Mouse (Mus musculus) lung, embryonic 15.5 days (tissue): ENCODE data around the gene Calr. TPM values are rescaled to one million over a fixed set of nuclear protein-coding genes. Genes with fewer than 3 reads are reported as not detected.

Experiments used
- ATAC-seq: fragments of 200-750 bp; cut with Nextera tagmentation; 2 replicates; pipeline ENCODE4 v1.8.0; 2017; ENCODE audit warnings: moderate number of reproducible peaks, borderline replicate concordance; ENCODE audit not compliant: low FRiP score, low TSS enrichment; ENCODE audit errors: extremely low read depth
- H3K27ac ChIP-seq: fragments of 300-500 bp; sonication (generic); 2 replicates; pipeline ENCODE4 v1.5.1; 2015; ENCODE audit warnings: moderate library complexity, mild to moderate bottlenecking, inconsistent platforms
- H3K27me3 ChIP-seq: fragments of 300-500 bp; sonication (generic); 2 replicates; pipeline ENCODE4 v1.6.1; 2015; ENCODE audit warnings: inconsistent platforms
- H3K36me3 ChIP-seq: fragments of 300-500 bp; sonication (generic); 2 replicates; pipeline ENCODE4 v1.6.1; 2015; ENCODE audit warnings: inconsistent platforms
- H3K4me1 ChIP-seq: fragments of 300-500 bp; sonication (generic); 2 replicates; pipeline ENCODE4 v1.6.1; 2015; ENCODE audit warnings: inconsistent platforms
- H3K4me2 ChIP-seq: fragments of 300-500 bp; sonication (generic); 2 replicates; pipeline ENCODE4 v1.6.1; 2015; ENCODE audit warnings: inconsistent platforms, mild to moderate bottlenecking, moderate library complexity
- H3K4me3 ChIP-seq: fragments of 300-500 bp; sonication (generic); 2 replicates; pipeline ENCODE4 v1.5.1; 2015; ENCODE audit warnings: mild to moderate bottlenecking, inconsistent platforms
- H3K9ac ChIP-seq: fragments of 300-500 bp; sonication (generic); 2 replicates; pipeline ENCODE4 v1.6.1; 2015; ENCODE audit warnings: inconsistent platforms
- H3K9me3 ChIP-seq: fragments of 300-500 bp; sonication (generic); 2 replicates; pipeline ENCODE4 v1.6.1; 2016; ENCODE audit warnings: inconsistent platforms
- WGBS: fragments of 180-500 bp; shearing (Covaris S2); methylation state at CpG from one replicate; pipeline ENCODE4 v1.1.7; 2015; 5-methylcytosine and 5-hydroxymethylcytosine counted together
- polyA plus RNA-seq: library from polyadenylated mRNA; unstranded; fragments of >200 nt; fragmentation: Nextera tagmentation; extraction: Ambion mirVana; gene quantifications from 2 replicates; pipeline ENCODE4 v1.2.1, GENCODE M21; 2015

Gene Calr
- polyA plus RNA-seq, 1 experiment from 2014 or later = 1,080 TPM

DNA sequence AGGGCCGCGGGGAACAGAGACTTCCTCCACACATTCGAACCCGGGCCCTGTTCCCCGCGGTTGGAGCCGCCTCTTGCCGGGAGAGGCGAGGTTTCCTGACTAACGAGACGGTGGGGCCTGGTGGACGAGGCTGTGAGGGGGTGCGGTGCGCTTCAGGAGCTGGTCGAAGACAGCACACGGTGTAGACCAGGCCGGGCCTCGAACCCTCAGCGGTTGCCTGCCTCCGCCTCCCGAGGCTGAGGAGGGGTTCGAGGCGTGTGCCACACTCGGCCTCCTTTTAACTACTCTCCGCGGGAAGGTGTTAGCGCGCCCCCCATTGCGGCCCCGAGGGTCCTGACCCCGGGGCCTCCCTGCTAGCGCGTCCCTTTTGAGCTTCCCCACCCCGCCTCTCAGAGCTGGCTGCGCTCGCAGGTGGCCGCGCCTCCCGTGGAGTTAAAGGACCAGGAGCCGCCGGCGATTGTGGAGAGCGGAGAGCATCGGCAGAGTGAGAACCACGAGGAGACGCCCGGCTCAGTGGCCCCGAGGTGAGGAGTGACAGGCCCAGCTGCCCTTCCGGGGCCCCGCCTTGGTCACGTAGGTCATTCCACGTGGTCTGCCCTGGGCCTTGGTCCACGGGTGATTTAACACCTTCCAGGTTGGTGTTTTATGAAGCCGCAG lies 25.7 kb upstream of the Calr start:
- Histone ChIP-seq H3K9ac (peak overlapping the region; percentile 58), H3K36me3 (peaks cover 20% of the 10 kb centered on the region)
- WGBS = 1% methylated on average over 53 of the region's 54 CpGs

DNA sequence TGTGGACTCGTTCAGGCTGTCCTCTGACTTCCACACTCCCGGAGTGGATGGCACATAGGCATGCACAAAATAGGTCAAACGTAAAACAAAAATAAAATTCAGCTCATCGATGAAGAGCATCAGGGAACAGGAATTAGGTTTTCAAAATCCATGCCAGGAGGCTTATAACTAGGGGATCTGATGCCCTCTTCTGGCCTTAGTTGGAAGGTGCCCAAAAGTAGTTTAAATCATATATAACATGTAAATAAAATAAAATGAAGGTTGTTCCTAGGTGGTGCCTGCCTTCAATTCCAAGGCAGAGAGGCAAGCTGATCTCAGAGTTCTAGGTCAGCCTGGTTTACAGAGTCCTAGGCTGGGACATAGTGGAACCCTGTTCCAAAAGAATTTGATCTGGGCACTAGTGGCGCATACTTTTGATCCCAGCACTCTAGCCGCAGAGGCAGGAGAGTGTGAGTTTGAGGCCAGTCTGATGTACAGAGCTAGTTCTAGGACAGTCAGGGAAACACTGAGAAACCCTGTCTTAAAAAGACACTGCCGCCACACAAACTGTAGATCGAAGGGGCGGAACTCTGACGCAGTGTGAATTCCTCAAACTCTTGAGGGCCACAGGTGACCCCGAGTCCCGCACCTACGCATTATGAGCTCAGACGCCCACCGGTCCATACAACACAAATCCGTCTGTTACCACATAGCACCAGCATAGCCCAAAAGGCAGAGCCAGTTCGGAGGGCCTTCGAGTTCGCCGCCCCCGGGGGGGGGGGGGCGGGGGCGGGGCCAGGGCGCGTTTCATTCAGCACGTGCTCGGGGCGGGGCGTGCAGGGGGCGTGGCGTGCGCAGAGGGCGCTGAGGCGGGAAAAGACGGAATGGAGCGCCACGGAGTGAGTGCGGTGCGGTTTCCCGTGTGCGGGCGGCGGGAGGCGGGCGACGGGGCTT lies 24.9 kb upstream of the Calr start, which contains the start of gene Syce2:
Gene Syce2, plus strand, starts transcription at position 736 of the 933 bp plus-strand sequence.
- WGBS = 11% methylated on average over 45 of the region's 46 CpGs
- Histone ChIP-seq H3K9me3 (no peaks in the 10 kb centered on the region), H3K4me2 (peak within 1 kb of the TSS; percentile 100), H3K27me3 (no peaks in the 10 kb centered on the region), H3K4me1 (peaks cover 20% of the 10 kb centered on the region), H3K9ac (peak within 1 kb of the TSS; percentile 58), H3K36me3 (peaks cover 27% of the 10 kb centered on the region), H3K27ac (0 out of 2 replicates have a peak within 1 kb of the TSS, but pooled peaks have one; percentile 30), H3K4me3 (peak within 1 kb of the TSS; percentile 54)
- peak; percentile 66 for ATAC-seq

More for the DNA sequence above, 25.7 kb upstream of the Calr start:
- Histone ChIP-seq H3K27me3 (no peaks in the 10 kb centered on the region), H3K4me2 (peak overlapping the region; percentile 100), H3K4me1 (peaks cover 20% of the 10 kb centered on the region), H3K9me3 (no peaks in the 10 kb centered on the region), H3K27ac (0 out of 2 replicates have a peak overlapping the region, but pooled peaks have one; percentile 30), H3K4me3 (peak overlapping the region; percentile 54)
- ATAC-seq = peak; percentile 66; the same call in 1 of the 2 replicates

DNA sequence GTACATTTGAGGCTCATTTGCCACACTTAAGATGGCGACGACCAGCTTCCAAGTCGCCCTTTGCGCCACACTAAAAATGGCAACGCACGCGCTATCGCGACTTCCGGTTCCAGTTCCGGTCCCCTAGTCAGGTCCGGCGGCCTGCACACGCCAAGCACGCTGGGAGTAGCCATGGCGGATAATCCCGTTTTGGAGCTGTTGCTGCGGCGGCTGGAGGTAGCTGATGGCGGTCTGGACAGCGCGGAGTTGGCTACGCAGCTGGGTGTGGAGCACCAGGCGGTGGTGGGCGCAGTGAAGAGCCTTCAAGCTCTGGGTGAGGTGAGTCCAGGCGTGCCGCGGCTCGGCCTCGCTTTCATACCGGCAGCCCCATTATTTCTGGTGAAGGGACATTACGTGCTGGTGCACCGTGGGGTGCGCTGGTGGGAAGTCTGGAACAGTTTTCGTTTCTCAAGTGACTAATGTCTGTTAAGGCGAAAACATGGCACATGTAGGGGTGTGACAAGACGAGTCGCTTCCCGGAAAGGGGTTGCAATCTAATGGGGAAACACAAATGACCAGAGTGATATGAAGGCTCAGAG lies 10.2 kb upstream of the Calr start, which contains the start of gene Farsa:
Gene Farsa, plus strand, starts transcription at position 126 of the 578 bp plus-strand sequence.
- ATAC-seq = peak; percentile 91
- Histone ChIP-seq H3K9ac (peak within 1 kb of the TSS; percentile 93), H3K9me3 (no peaks in the 10 kb centered on the region), H3K27ac (peak within 1 kb of the TSS; percentile 68; the same call in 1 of the 2 replicates), H3K4me3 (peak within 1 kb of the TSS; percentile 91), H3K27me3 (no peaks in the 10 kb centered on the region), H3K36me3 (peaks cover 25% of the 10 kb centered on the region), H3K4me2 (peak within 1 kb of the TSS; percentile 75), H3K4me1 (peaks cover 12% of the 10 kb centered on the region)
- under 1% methylated on average over 39 of the region's 39 CpGs for WGBS

DNA sequence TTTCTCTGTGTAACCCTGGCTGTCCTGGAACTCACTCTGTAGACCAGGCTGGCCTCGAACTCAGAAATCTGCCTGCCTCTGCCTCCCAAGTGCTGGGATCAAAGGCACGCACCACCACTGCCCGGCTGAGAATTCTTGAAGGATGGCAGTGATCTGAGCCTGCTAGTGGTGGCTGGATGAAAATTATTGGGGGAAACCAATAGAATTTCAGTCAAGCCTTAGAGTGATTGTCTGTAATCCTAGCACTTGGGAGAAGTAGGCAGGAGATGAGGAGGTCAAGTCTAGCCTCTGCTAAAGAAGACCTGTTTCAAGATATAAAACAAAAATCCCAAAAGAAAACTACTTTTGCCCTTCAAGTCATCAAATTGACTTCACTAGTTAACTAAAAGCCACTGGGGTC lies 9.7 kb upstream of the Calr start:
- H3K4me3 ChIP-seq = peak overlapping the region; percentile 91
- 91% methylated on average over 3 of the region's 3 CpGs for WGBS
- H3K4me1 ChIP-seq = peaks cover 12% of the 10 kb centered on the region
- H3K9me3 ChIP-seq = no peaks in the 10 kb centered on the region
- no peak overlapping the region for H3K9ac ChIP-seq
- ATAC-seq = no peak
- H3K4me2 ChIP-seq = no peak overlapping the region
- no peak overlapping the region for H3K27ac ChIP-seq
- peaks cover 20% of the 10 kb centered on the region for H3K36me3 ChIP-seq
- H3K27me3 ChIP-seq = no peaks in the 10 kb centered on the region

DNA sequence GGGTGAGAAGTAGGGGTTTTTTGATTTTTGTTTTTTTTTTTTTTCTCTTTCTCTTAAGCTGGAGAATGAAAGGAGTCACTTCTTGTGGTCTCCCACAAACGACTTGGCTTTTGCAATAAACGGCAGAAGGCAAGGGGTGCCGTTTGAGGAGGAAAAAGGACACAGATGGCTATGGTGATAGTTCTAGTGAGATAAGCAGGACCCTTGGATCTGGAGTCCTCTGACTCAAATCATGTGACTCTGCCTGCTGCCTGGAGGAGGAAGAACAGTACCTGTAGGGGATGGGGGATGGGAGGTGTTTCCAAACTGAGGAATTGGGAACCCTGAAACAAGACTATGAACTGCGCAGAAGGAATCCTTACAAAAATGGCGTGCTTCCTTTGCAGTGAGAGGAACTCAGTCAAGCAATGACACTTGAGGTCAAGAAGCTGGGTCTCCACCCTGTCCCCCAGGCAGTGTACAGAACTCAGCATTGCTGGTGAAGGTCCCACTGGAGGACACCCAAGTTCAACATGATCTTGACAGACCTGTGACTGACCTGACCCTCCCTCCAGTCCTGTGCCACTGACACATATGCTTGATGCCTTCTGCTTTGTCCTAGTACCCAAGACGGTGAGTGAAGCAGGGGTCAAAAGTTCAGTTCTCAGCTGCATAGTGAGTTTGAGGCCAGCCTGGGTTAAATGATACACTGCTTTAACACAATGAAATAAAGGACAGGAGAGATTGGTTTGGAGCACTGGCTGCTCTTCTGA lies 1.1 kb upstream of the Calr start:
- peaks cover 25% of the 10 kb centered on the region for H3K36me3 ChIP-seq
- H3K9me3 ChIP-seq = no peaks in the 10 kb centered on the region
- no peaks in the 10 kb centered on the region for H3K27me3 ChIP-seq
- peaks cover 30% of the 10 kb centered on the region for H3K4me1 ChIP-seq
- H3K4me2 ChIP-seq = peak overlapping the region; percentile 66
- ATAC-seq = no peak
- peak overlapping the region; percentile 64 for H3K9ac ChIP-seq
- 37% methylated on average over 6 of the region's 6 CpGs for WGBS
- peak overlapping the region; percentile 82 for H3K27ac ChIP-seq
- H3K4me3 ChIP-seq = peak overlapping the region; percentile 82

DNA sequence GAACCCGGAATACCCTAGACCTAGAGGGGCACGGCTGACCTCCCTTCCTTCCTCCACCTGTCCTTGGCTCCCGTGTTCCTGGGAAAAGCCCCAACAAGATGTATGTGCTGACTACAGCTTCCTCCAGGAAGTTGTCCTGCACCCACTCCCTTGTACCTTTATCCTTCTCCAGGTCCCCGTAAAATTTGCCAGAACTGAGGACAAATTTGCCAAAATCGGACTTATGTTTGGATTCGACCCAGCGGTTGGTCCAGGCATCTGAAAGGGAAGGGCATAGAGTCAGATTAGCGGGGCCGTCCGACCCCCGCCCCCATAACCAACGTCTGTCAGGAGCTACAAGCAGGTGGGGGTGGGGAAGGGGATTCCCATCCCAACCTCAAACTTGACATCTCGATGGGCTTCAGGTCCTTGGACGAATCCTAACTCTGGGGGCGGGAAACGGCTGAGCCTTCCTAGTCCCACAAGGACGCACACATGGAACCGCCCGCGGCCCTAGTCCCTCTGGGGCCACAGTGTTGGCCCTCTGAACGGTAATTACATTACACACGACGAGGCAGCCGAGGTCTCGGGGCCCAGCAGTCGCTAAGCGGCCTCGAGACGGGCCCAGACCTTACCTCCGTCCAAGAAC lies 526 bp downstream of the Calr start:
- under 1% methylated on average over 30 of the region's 30 CpGs for WGBS
- peak overlapping the region; percentile 82 for H3K4me3 ChIP-seq
- peaks cover 30% of the 10 kb centered on the region for H3K4me1 ChIP-seq
- peak overlapping the region; percentile 66 for H3K4me2 ChIP-seq
- H3K27me3 ChIP-seq = no peaks in the 10 kb centered on the region
- peak overlapping the region; percentile 77 for H3K27ac ChIP-seq
- peaks cover 42% of the 10 kb centered on the region for H3K36me3 ChIP-seq
- ATAC-seq = peak; percentile 19; the same call in 1 of the 2 replicates
- H3K9ac ChIP-seq = peak overlapping the region; percentile 90
- H3K9me3 ChIP-seq = no peaks in the 10 kb centered on the region

DNA sequence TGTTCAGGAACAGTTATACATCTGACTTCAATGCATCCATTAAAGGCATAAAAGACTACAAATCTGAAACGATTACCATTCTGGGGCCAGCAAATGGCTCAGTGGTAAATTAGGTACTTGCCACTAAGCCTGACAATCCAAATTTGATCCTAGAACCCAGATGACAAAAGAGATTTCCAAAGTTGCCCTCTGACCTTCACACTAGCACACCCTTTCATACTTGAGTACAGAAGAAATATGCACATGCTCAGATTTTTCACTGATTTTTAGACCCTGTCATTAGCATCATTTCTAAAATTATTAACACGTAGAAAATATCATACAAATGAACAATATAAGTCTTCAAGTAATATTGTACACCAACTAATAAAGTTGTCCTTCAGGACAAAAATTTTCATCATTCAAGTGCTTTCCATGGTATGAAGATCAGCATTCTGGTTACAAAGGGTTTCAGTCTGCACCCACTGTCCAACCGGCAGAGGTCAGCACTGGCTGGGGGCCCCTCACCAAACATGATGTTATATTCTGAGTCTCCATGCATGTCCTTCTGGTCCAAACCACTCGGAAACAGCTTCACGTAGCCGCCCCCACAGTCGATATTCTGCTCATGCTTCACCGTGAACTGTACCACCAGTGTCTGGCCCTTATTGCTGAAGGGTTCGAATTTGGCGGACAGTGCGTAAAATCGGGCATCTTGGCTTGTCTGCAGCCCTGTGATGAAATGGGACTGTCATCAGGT lies 1.2 kb downstream of the Calr start:
- Histone ChIP-seq H3K36me3 (peaks cover 44% of the 10 kb centered on the region), H3K4me2 (peak overlapping the region; percentile 66), H3K27ac (peak overlapping the region; percentile 77; the same call in 1 of the 2 replicates), H3K4me3 (peak overlapping the region; percentile 82), H3K4me1 (peaks cover 30% of the 10 kb centered on the region), H3K9ac (peak overlapping the region; percentile 90), H3K27me3 (no peaks in the 10 kb centered on the region), H3K9me3 (no peaks in the 10 kb centered on the region)
- no peak for ATAC-seq
- WGBS = 8% methylated on average over 12 of the region's 12 CpGs

DNA sequence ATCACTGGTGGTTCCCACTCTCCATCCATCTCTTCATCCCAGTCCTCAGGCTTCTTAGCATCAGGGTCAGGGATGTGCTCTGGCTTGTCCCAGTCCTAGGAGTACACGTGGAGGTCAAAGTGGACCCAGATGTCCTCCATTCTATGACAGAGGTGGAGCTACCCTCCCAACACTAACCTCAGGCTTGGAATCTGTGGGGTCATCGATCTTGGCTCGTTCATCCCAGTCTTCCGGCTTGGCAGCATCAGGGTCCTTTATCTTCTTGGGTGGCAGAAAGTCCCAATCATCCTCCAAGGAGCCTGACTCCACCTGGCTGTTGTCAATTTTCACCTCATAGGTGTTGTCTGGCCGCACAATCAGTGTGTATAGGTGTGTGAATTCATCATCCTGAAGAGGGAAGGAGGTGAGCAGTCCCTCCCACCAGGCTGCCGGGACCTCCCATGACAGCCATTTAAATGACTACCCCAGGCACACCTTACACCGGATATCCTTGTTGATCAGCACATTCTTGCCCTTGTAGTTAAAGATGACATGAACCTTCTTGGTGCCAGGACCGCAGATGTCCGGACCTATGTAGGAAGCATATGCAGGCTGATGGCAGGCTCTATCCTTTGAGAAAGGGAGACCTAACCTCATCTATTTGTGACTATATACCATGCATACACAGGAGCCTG lies 2.2 kb downstream of the Calr start:
- Histone ChIP-seq H3K27me3 (no peaks in the 10 kb centered on the region), H3K36me3 (peaks cover 44% of the 10 kb centered on the region), H3K9me3 (no peaks in the 10 kb centered on the region), H3K4me1 (peaks cover 33% of the 10 kb centered on the region), H3K4me2 (peak overlapping the region; percentile 66), H3K4me3 (peak overlapping the region; percentile 82), H3K27ac (no peak overlapping the region), H3K9ac (peak overlapping the region; percentile 90)
- no peak for ATAC-seq
- 68% methylated on average over 9 of the region's 9 CpGs for WGBS

DNA sequence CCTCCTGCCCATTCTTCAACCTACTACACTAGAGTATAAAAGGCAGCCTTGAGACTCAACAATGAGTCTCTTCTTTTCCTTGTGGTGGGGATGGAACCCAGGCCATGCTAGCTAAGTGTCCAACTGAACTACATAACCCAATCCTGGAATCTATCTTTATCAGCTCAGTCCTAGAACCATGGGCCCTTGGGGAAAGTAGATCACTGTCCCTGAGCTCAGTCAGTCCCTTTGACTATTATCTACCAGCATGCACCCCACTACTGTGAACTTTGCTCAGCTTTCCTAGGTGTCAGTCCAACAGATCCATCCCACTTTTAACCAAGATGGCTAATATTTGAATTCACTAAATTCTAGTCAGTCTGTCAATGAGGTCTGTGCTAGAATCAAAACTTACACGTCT lies 5.2 kb downstream of the Calr start:
- Histone ChIP-seq H3K9ac (no peak overlapping the region), H3K4me2 (no peak overlapping the region), H3K4me1 (peaks cover 39% of the 10 kb centered on the region), H3K9me3 (no peaks in the 10 kb centered on the region), H3K4me3 (no peak overlapping the region), H3K27me3 (no peaks in the 10 kb centered on the region), H3K27ac (no peak overlapping the region), H3K36me3 (peaks cover 71% of the 10 kb centered on the region)
- no peak for ATAC-seq
- 58% methylated on average over 1 of the region's 1 CpGs for WGBS
